Mouse (Mus musculus) lung, embryonic 14.5 days (tissue): ENCODE data around the gene Cd7. TPM values are rescaled to one million over a fixed set of nuclear protein-coding genes. Genes with fewer than 3 reads are reported as not detected.

Experiments
- ATAC-seq: fragments of 200-750 bp; cut with Nextera tagmentation; 2 replicates; pipeline ENCODE4 v1.8.0; 2017; ENCODE audit warnings: mild to moderate bottlenecking, moderate TSS enrichment, moderate library complexity; ENCODE audit not compliant: insufficient read depth
- DNase-seq: peaks from one replicate; pipeline ENCODE4 v3.0.0-alpha.2; 2015
- H3K27ac ChIP-seq: fragments of 300-500 bp; sonication (generic); 2 replicates; pipeline ENCODE4 v1.5.1; 2014; ENCODE audit warnings: low read depth, mild to moderate bottlenecking, moderate library complexity
- H3K27me3 ChIP-seq: fragments of 300-500 bp; sonication (generic); 2 replicates; pipeline ENCODE4 v1.6.1; 2014; ENCODE audit warnings: low read length, control low read depth; ENCODE audit not compliant: insufficient read depth
- H3K36me3 ChIP-seq: fragments of 300-500 bp; sonication (generic); 2 replicates; pipeline ENCODE4 v1.6.1; 2014; ENCODE audit warnings: control low read depth; ENCODE audit not compliant: insufficient read depth
- H3K4me1 ChIP-seq: fragments of 300-500 bp; sonication (generic); 2 replicates; pipeline ENCODE4 v1.6.1; 2014; ENCODE audit warnings: antibody characterized with exemption, control low read depth; ENCODE audit not compliant: insufficient read depth
- H3K4me2 ChIP-seq: fragments of 300-500 bp; sonication (generic); 2 replicates; pipeline ENCODE4 v1.6.1; 2014; ENCODE audit warnings: mild to moderate bottlenecking
- H3K4me3 ChIP-seq: fragments of 300-500 bp; sonication (generic); 2 replicates; pipeline ENCODE4 v1.5.1; 2014; ENCODE audit warnings: low read depth, low read length
- H3K9ac ChIP-seq: fragments of 300-500 bp; sonication (generic); 2 replicates; pipeline ENCODE4 v1.6.1; 2014
- H3K9me3 ChIP-seq: fragments of 300-500 bp; sonication (generic); 2 replicates; pipeline ENCODE4 v1.6.1; 2016; ENCODE audit warnings: low read depth, low read length, control low read depth
- CTCF ChIP-seq: IDR thresholded peaks from 2 replicates; pipeline ENCODE4 v1.5.1; 2016; ENCODE audit warnings: antibody characterized with exemption, low read depth
- WGBS: fragments of 180-500 bp; shearing (Covaris S2); extraction: QIAGEN DNeasy Blood & Tissue Kit; methylation state at CpG from one replicate; pipeline ENCODE4 v1.1.7; 2014; 5-methylcytosine and 5-hydroxymethylcytosine counted together
- polyA plus RNA-seq: library from polyadenylated mRNA; unstranded; fragments of >200 nt; fragmentation: Nextera tagmentation; extraction: Ambion mirVana; gene quantifications from 2 replicates; pipeline ENCODE4 v1.2.1, GENCODE M21; 2014

Gene Cd7
- polyA plus RNA-seq, 1 experiment from 2014 or later = not detected

DNA sequence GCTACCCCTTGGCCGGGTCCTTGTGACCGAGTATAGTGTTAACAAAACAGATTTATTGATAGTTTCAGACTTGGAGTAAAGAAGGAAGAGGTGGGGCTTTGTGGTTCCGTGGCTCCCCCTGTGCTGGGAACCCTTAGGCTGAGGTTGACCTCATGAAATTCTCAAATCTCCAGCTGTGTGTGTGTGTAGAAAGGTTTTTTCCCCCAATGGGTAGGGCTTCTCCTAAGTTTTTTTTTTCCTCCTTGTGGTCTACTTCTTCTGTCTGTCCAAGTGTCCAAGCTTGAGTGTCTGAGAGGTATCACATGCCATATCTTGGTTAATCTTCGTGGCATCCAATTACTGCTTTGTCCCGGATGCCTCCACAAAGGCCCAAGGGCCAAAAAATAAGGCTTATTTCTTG lies 6.1 kb downstream of the Cd7 start:
- no peak overlapping the region for H3K9ac ChIP-seq
- H3K9me3 ChIP-seq = no peaks in the 10 kb centered on the region
- no peak for ATAC-seq
- DNase-seq = no peak
- no peak overlapping the region for H3K4me2 ChIP-seq
- no peak overlapping the region for H3K27ac ChIP-seq
- H3K36me3 ChIP-seq = no peaks in the 10 kb centered on the region
- 74% methylated on average over 5 of the region's 5 CpGs for WGBS
- H3K27me3 ChIP-seq = no peaks in the 10 kb centered on the region
- H3K4me3 ChIP-seq = no peak overlapping the region
- H3K4me1 ChIP-seq = no peaks in the 10 kb centered on the region
- TF ChIP-seq CTCF = no peak

GRCm38 (mm10) chr11:121027259-121027658 lies 12.0 kb downstream of the Cd7 start:
- Histone ChIP-seq H3K27ac (no peak overlapping the region), H3K36me3 (no peaks in the 10 kb centered on the region), H3K9me3 (no peaks in the 10 kb centered on the region), H3K9ac (no peak overlapping the region), H3K4me3 (no peak overlapping the region), H3K27me3 (no peaks in the 10 kb centered on the region), H3K4me1 (no peaks in the 10 kb centered on the region), H3K4me2 (no peak overlapping the region)
- ATAC-seq (no peak), DNase-seq (no peak)
- 82% methylated on average over 7 of the region's 7 CpGs for WGBS
- no peak for TF ChIP-seq CTCF

GRCm38 (mm10) chr11:121024163-121024562 lies 15.1 kb downstream of the Cd7 start:
- no peak overlapping the region for H3K4me3 ChIP-seq
- no peaks in the 10 kb centered on the region for H3K9me3 ChIP-seq
- DNase-seq = no peak
- no peaks in the 10 kb centered on the region for H3K27me3 ChIP-seq
- no peak for ATAC-seq
- TF ChIP-seq CTCF = no peak
- H3K9ac ChIP-seq = no peak overlapping the region
- no peak overlapping the region for H3K27ac ChIP-seq
- 59% methylated on average over 6 of the region's 6 CpGs for WGBS
- no peaks in the 10 kb centered on the region for H3K4me1 ChIP-seq
- no peak overlapping the region for H3K4me2 ChIP-seq
- no peaks in the 10 kb centered on the region for H3K36me3 ChIP-seq

- Histone ChIP-seq H3K27ac (no peak overlapping the region), H3K4me1 (no peaks in the 10 kb centered on the region), H3K36me3 (no peaks in the 10 kb centered on the region), H3K9ac (no peak overlapping the region), H3K9me3 (no peaks in the 10 kb centered on the region), H3K4me2 (no peak overlapping the region), H3K27me3 (no peaks in the 10 kb centered on the region), H3K4me3 (no peak overlapping the region)
- DNase-seq = no peak
- no peak for TF ChIP-seq CTCF
- WGBS = 80% methylated on average over 5 of the region's 5 CpGs
- ATAC-seq = no peak
Measured at GRCm38 (mm10) chr11:121019501-121019900, 19.7 kb downstream of the Cd7 start.

DNA sequence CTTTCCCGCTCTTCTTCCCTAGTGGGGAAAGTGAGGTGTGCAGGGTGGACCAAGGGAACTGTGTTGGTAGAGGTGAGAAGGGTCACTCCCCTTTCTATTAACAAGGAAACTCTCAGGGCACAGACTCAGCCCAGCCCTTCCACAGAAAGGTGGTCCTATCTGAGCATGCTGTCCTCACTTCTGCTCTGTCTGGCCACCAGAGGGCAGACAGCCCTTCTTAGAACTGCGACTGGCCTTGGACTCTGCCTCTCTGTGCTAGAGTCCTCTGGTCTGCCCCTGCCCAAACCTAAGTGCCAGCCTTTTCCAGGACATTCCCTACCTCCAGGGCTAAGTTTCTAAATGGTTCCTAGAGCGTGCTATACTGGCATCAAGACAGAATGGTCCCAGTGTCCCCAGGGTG lies 21.5 kb downstream of the Cd7 start:
- no peaks in the 10 kb centered on the region for H3K36me3 ChIP-seq
- ATAC-seq = peak; percentile 63
- no peak overlapping the region for H3K4me3 ChIP-seq
- 40% methylated on average over 3 of the region's 3 CpGs for WGBS
- no peak overlapping the region for H3K4me2 ChIP-seq
- DNase-seq = peak; percentile 86
- no peaks in the 10 kb centered on the region for H3K27me3 ChIP-seq
- no peak overlapping the region for H3K27ac ChIP-seq
- no peak overlapping the region for H3K9ac ChIP-seq
- no peaks in the 10 kb centered on the region for H3K9me3 ChIP-seq
- TF ChIP-seq CTCF = peak; percentile 92
- no peaks in the 10 kb centered on the region for H3K4me1 ChIP-seq

DNA sequence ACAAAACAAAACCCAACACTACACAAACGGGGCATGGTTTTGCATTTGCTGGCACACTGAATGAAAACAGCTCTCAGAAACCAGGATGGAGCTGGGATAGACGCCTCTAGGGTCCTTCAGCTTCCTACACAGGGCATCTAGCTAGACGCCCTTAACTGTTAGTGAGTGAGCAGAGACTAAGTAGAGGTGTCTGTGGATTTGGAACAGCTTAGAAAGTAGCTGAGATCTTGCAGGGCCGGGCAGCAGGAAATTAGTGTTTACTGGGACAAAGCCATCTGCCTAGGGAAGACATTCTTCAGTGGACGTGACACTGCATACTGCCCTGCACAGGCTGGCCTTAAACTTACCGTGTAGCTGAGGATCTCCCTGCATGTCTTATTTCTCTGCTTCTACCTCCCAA lies 23.7 kb downstream of the Cd7 start:
- Histone ChIP-seq H3K9ac (no peak overlapping the region), H3K36me3 (no peaks in the 10 kb centered on the region), H3K4me1 (no peaks in the 10 kb centered on the region), H3K27ac (peak overlapping the region; percentile 61), H3K9me3 (no peaks in the 10 kb centered on the region), H3K4me3 (no peak overlapping the region), H3K4me2 (peak overlapping the region; percentile 55; the same call in 1 of the 2 replicates), H3K27me3 (no peaks in the 10 kb centered on the region)
- no peak for TF ChIP-seq CTCF
- WGBS = 31% methylated on average over 6 of the region's 6 CpGs
- ATAC-seq = peak; percentile 71; the same call in 1 of the 2 replicates
- DNase-seq = peak; percentile 72

GRCm38 (mm10) chr11:121014896-121015300 lies 24.3 kb downstream of the Cd7 start:
- Histone ChIP-seq H3K4me3 (peak overlapping the region; percentile 24), H3K9me3 (no peaks in the 10 kb centered on the region), H3K27ac (no peak overlapping the region), H3K36me3 (no peaks in the 10 kb centered on the region), H3K9ac (0 out of 2 replicates have a peak overlapping the region, but pooled peaks have one; percentile 9), H3K4me1 (no peaks in the 10 kb centered on the region), H3K4me2 (peak overlapping the region; percentile 55), H3K27me3 (no peaks in the 10 kb centered on the region)
- 24% methylated on average over 19 of the region's 19 CpGs for WGBS
- DNase-seq = peak; percentile 80
- peak; percentile 17; the same call in 1 of the 2 replicates for TF ChIP-seq CTCF
- ATAC-seq = peak; percentile 68

- no peak for TF ChIP-seq CTCF
- H3K4me1 ChIP-seq = no peaks in the 10 kb centered on the region
- WGBS = 79% methylated on average over 7 of the region's 7 CpGs
- DNase-seq = no peak
- ATAC-seq = no peak
- H3K36me3 ChIP-seq = no peaks in the 10 kb centered on the region
- no peaks in the 10 kb centered on the region for H3K9me3 ChIP-seq
- H3K27me3 ChIP-seq = no peaks in the 10 kb centered on the region
- H3K9ac ChIP-seq = no peak overlapping the region
- H3K4me2 ChIP-seq = no peak overlapping the region
- no peak overlapping the region for H3K4me3 ChIP-seq
- H3K27ac ChIP-seq = no peak overlapping the region
Measured at GRCm38 (mm10) chr11:121013656-121014055, 25.6 kb downstream of the Cd7 start.
